ENCODE assay signal across 9 mouse cellular contexts in the genomic region with DNA sequence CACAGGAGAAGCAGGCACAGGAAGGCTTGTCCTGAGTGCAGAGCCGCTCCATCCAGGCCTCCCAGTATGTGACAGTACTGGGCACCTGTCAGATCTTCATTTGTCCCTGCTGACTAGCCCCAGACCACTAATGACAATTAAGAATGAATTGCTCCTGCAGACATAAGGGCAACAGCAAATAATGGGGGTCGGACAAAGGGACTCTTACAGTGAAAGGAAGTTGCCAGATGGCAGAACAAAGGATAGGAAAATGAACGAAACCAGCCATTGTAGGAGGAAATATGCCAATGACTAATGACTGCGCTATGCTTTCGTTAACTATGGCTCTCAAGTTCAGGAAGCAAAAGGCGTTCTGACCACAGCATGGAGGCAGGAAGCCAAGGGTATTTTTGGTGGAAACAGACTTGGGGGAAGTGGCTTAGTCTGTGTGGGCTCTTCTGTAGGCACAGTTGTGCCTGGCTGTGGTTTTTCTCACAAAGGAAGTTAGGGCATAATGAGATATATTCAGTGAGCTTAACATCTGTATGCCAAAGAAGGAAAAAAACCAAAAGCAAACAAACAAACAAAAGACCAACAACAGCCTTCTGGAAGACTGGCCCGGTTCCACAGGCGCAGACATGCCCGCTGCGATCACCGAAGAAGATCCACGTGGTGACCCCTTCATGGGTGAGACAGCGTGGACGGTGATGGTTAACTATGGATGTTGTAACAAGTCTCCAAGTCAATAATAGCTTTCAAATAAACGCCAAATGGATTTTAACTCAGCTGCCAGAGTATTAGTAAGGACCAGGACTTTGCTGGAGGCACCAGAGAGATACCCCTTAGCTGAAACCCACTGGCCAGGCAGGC. TPM values are rescaled to one million over a fixed set of nuclear protein-coding genes. Genes with fewer than 3 reads are reported as not detected.
A peak's percentile ranks its signal among the peaks of the same experiment; 100 is the strongest.
DNase-seq lines count a peak whose midpoint lies in the region; ATAC-seq and TF ChIP-seq lines count a peak whose summit lies in the region.
"Had no signal": no experiment of that assay in that cellular context is flagged by ENCODE, and none has a peak within 500 bp of the region (broad histone marks: within the 10 kb centered on the region; RNA-seq: fewer than 3 reads in every experiment).

No protein-coding gene starts in this region.

- H3K9ac ChIP-seq in hindbrain, embryonic 15.5 days = no peak overlapping the region
- H3K9ac ChIP-seq in liver, embryonic 14.5 days (replicated peaks) = no peak overlapping the region

- no peak for TF ChIP-seq EP300 in liver, embryonic 14.5 days (IDR thresholded peaks at IDR 0.05; ENCODE audit: low read depth)

- H3K27me3 ChIP-seq in forebrain, embryonic 10.5 days (ENCODE audit: poor library complexity, severe bottlenecking) = no peaks in the 10 kb centered on the region
- H3K27me3 ChIP-seq in hindbrain, embryonic 15.5 days = no peaks in the 10 kb centered on the region
- H3K27me3 ChIP-seq in liver, embryonic 14.5 days (ENCODE audit: control insufficient read depth, insufficient read depth, low read length) = no peaks in the 10 kb centered on the region

- no peaks in the 10 kb centered on the region for H3K9me3 ChIP-seq in forebrain, embryonic 10.5 days
- H3K9me3 ChIP-seq in hindbrain, embryonic 15.5 days = no peaks in the 10 kb centered on the region
- H3K9me3 ChIP-seq in liver, embryonic 14.5 days (ENCODE audit: control insufficient read depth, low read length) = no peaks in the 10 kb centered on the region

- no peak for ATAC-seq in hindbrain, embryonic 15.5 days (ENCODE audit: low FRiP score, low read depth)
- ATAC-seq in liver, embryonic 14.5 days (ENCODE audit: insufficient read depth) = no peak

- H3K4me1 ChIP-seq in forebrain, embryonic 10.5 days = peaks cover 32% of the 10 kb centered on the region
- peaks cover 16% of the 10 kb centered on the region for H3K4me1 ChIP-seq in hindbrain, embryonic 15.5 days (replicated peaks)
- H3K4me1 ChIP-seq in liver, embryonic 14.5 days (replicated peaks; ENCODE audit: control insufficient read depth in 2 of 2, insufficient read depth in 2 of 2, low read length in 1 of 2) = peaks cover 0 to 16% of the 10 kb centered on the region in 2 experiments; a peak in 2 of 4 replicates

- H3K27ac ChIP-seq in forebrain, embryonic 10.5 days = peak overlapping the region; percentile 70
- H3K27ac ChIP-seq in hindbrain, embryonic 15.5 days (replicated peaks) = peak overlapping the region; percentile 71
- no peak overlapping the region for H3K27ac ChIP-seq in liver, embryonic 14.5 days

- 82% methylated on average over 15 of the region's 15 CpGs for whole genome bisulfite sequencing in forebrain, embryonic 10.5 days
- WGBS in hindbrain, embryonic 15.5 days = 46% methylated on average over 15 of the region's 15 CpGs
- 27% methylated on average over 15 of the region's 15 CpGs for WGBS in liver, embryonic 14.5 days (ENCODE audit: insufficient replicate concordance)

- no peak overlapping the region for H3K4me2 ChIP-seq in hindbrain, embryonic 15.5 days
- H3K4me2 ChIP-seq in liver, embryonic 14.5 days (ENCODE audit: low read depth) = 0 out of 2 replicates have a peak overlapping the region, but pooled peaks have one; percentile 22

- no peak for TF ChIP-seq CTCF in liver, embryonic 14.5 days (IDR thresholded peaks at IDR 0.05; ENCODE audit: low read depth)

- peak; percentile 69 to 76 for DNase-seq in spleen, postnatal 36 days (ENCODE audit: low spot score in 2 of 2)
- DNase-seq in spleen, postnatal 14 days (ENCODE audit: low spot score in 2 of 2) = no peak
- DNase-seq in forebrain, embryonic 10.5 days (ENCODE audit: extremely low spot score, low spot score) = no peak
- DNase-seq in liver, embryonic 14.5 days (ENCODE audit: low read depth in 3 of 3, low spot score in 3 of 3) = no peak
- DNase-seq in naive thymus-derived CD4-positive, alpha-beta T cell, adult 2 months (ENCODE audit: low read depth) = peak; percentile 86
- no peak for DNase-seq in urinary bladder, adult 18-20 months (ENCODE audit: low spot score in 2 of 2)
- no peak for DNase-seq in layer of hippocampus, adult 9-10 months (ENCODE audit: low spot score)

- H3K36me3 ChIP-seq in forebrain, embryonic 10.5 days (replicated peaks) = peaks cover 19% of the 10 kb centered on the region
- H3K36me3 ChIP-seq in hindbrain, embryonic 15.5 days = 0 out of 2 replicates have a peak, but pooled peaks cover 4% of the 10 kb centered on the region
- H3K36me3 ChIP-seq in liver, embryonic 14.5 days (replicated peaks; ENCODE audit: control insufficient read depth, insufficient read depth, low read depth) = no peaks in the 10 kb centered on the region

- H3K4me3 ChIP-seq in forebrain, embryonic 10.5 days = no peak overlapping the region
- H3K4me3 ChIP-seq in hindbrain, embryonic 15.5 days = no peak overlapping the region
- H3K4me3 ChIP-seq in liver, embryonic 14.5 days (ENCODE audit: insufficient read depth in 1 of 2, low read depth in 2 of 2, low read length in 2 of 2) = no peak overlapping the region

RNA-seq across cellular contexts. Expression of a gene that starts 28.8 kb away (rescaled TPM):
- 6.0 and 7.1 TPM in 2 replicates for polyA plus RNA-seq in forebrain, embryonic 10.5 days (2016; fragmentation: Nextera tagmentation; extraction: Ambion mirVana)
- 7.1 and 11.0 TPM in 2 replicates for polyA plus RNA-seq in hindbrain, embryonic 15.5 days (2015; fragmentation: Nextera tagmentation; extraction: Ambion mirVana)
- 3.5 and 7.4 TPM in 2 replicates for polyA plus RNA-seq in liver, embryonic 14.5 days (2012; rRNA removed)
- 10.7 and 13.3 TPM in 2 replicates for polyA plus RNA-seq in liver, embryonic 14.5 days (2014; fragmentation: Nextera tagmentation; extraction: Ambion mirVana)

RNA-seq across cellular contexts. Expression of a gene that starts 29.0 kb away (rescaled TPM):
- polyA plus RNA-seq in forebrain, embryonic 10.5 days (2016; fragmentation: Nextera tagmentation; extraction: Ambion mirVana) = 11.8 and 13.0 TPM in 2 replicates
- 18.9 and 19.1 TPM in 2 replicates for polyA plus RNA-seq in hindbrain, embryonic 15.5 days (2015; fragmentation: Nextera tagmentation; extraction: Ambion mirVana)
- polyA plus RNA-seq in liver, embryonic 14.5 days (2012; rRNA removed) = 7.6 and 12.9 TPM in 2 replicates
- polyA plus RNA-seq in liver, embryonic 14.5 days (2014; fragmentation: Nextera tagmentation; extraction: Ambion mirVana) = 8.8 and 8.9 TPM in 2 replicates

RNA-seq across cellular contexts. Expression of a gene that starts 29.2 kb away (rescaled TPM):
- 0.10 and 1.5 TPM in 2 replicates for polyA plus RNA-seq in forebrain, embryonic 10.5 days (2016; fragmentation: Nextera tagmentation; extraction: Ambion mirVana)
- 0.90 TPM in 1 of 2 replicates, not detected in the other for polyA plus RNA-seq in hindbrain, embryonic 15.5 days (2015; fragmentation: Nextera tagmentation; extraction: Ambion mirVana)
- polyA plus RNA-seq in liver, embryonic 14.5 days (2012; rRNA removed) = not detected in 2 replicates
- polyA plus RNA-seq in liver, embryonic 14.5 days (2014; fragmentation: Nextera tagmentation; extraction: Ambion mirVana) = 0.65 and 2.3 TPM in 2 replicates
- polyA plus RNA-seq: cerebellum, adult 2 months had no signal

Comparison
In these comparisons a context has a peak if more than half of its experiments do, and no peak if none do; other contexts are left out.
1. DNase-seq: peak in spleen, postnatal 36 days (2 of 2) and naive thymus-derived CD4-positive, alpha-beta T cell, adult 2 months (single experiment); none in spleen, postnatal 14 days (0 of 2), forebrain, embryonic 10.5 days (single experiment), liver, embryonic 14.5 days (0 of 3), urinary bladder, adult 18-20 months (0 of 2) and layer of hippocampus, adult 9-10 months (single experiment).